Mouse (Mus musculus): ENCODE measurements around the gene Ust.

Ust gene

GRCm38 (mm10) chr10:8428787-8429778 lies 89.5 kb downstream of the Ust start:
- DNase-seq (ENCODE audit: extremely low read depth, low read depth), result no peak

DNA sequence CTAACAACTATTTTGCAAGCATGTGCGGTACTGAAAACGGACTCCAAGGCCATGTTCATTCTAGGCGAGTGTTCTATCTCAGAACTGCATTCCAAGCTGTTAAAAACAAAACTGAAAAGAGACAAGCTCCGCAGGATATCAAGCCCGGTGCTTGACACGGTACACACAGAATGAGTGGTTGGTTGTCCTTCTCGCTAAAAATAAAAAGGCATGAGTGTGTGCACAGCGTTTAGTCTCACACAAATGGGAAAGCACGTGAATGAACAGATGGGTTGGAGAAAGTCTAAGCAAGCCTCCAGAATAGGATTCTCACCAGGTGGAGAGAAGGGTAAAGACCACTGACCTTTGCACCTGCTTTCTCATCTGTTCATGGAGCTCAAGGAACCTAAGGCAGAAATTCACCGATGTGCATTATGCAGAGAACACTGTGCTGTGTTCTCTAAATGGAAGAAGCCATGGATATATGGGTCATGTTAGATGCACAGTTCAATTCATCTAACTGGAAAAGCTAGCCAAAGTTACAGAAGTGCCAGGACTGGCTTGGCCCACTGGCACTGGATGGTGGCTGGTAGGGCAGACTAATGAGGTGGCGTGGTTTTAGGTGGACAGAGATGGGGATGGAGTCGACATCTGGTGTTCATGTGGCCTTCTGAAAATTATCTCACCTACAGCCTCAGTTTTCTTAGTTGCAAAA lies 90.8 kb downstream of the Ust start:
- no peak for DNase-seq (ENCODE audit: extremely low read depth, low read depth)

DNA sequence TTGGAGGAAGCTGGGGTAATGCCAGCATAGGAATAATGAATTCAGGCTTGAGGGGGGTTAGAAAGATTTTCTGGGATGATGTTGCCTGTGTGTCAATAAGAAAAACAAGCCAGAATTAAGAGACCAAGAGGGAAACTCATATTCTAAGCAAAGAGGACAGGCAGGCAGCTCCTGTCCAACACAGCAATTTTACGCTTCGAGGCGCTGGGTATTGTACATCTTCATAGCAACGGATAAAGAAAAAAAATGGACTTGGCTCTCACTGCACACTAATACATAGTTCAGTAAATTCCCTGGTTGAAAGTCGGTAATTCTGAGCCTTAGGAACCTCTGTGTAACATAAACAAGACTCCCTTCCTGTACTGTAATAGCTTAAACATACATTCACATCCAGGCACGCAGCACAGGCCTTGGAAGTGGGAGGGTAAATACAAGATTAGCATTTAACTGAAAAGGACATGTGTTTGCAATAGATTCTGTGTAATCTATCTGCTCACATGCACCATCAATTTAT lies 99.1 kb downstream of the Ust start:
- no peak for DNase-seq (ENCODE audit: extremely low read depth, low read depth)

DNA sequence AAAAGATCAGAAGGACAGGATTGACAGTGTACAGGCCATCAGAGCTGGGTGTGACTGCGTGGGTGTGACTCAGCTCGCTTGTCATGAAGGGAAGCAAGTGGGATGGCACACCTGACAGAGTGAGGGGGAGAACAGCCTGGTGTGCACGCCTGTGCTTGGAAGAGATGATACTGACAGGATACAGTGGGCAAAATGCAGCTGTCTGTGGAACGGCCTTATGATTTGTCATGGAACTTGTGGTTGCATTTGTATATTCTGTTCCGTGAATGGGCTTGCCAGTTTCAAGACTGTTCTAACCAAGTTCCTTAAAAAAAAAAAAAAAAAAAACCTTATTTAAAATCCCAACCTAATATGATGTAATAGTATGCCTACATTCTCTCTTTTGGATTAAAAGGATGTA lies 103.2 kb downstream of the Ust start:
- DNase-seq (ENCODE audit: extremely low read depth, low read depth), result no peak

GRCm38 (mm10) chr10:8415036-8415435 lies 103.6 kb downstream of the Ust start:
- no peak for DNase-seq (ENCODE audit: extremely low read depth, low read depth)

DNA sequence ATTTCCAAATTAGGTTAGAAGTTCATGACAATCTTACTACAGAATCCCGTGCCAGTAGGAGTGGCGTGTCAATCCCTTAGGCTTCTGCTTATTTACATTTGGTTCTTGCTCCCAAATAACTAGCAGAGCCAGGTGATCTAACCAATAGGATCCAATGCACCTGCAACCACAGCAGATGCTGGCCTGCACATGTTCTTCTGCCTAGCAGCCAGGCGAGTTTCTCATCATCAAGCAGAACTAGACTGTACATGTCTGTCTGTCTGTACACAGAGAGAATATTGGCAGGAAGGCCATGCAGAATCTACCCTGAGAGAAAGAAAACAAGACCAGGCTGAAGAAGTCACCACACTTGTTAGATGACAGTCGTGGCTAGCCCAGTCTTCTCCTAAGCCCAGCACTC lies 113.5 kb downstream of the Ust start:
- DNase-seq (ENCODE audit: extremely low read depth, low read depth), result no peak

DNA sequence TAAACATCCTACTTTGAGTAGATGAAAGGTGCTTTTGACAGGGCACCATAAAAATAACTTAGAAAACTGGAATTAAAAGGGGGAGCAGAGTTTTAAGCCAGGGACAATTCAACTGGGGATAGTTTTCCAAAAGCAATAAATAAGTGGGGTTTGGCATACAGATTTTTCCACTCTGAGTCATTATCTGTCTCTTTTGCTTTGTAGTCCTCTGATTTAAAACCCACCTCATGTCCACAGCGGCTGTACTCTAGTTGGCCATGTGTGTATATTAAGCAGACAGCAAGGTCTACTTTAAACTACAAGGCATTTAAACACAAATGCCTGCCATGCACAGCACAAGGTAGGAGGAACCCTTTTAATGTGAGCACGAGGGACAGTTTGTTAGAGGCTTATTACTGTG lies 126.4 kb downstream of the Ust start:
- no peak for DNase-seq (ENCODE audit: extremely low read depth, low read depth)

- DNase-seq (ENCODE audit: extremely low read depth, low read depth), result no peak
Observed at GRCm38 (mm10) chr10:8391264-8391748, 127.3 kb downstream of the Ust start.

DNA sequence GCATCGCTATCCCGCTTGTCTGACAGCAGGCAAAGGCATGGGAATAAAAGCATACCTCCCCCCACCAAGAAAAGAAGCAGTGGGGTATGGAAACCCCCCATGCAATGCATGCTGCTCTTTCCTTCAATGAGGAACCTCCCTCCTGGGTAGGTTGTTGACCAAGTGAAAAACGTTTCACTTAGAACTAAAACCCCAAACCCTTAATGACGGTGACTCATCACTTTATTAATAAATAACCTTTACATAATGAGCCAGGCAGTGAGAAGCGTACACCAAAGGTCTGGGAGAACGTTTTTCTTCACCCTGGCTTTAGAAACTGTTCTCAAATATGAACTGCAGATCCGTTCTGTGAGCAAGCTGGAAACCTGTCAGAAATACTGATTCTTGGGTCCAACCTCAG lies 130.4 kb downstream of the Ust start:
- DNase-seq (ENCODE audit: extremely low read depth, low read depth), result no peak

DNA sequence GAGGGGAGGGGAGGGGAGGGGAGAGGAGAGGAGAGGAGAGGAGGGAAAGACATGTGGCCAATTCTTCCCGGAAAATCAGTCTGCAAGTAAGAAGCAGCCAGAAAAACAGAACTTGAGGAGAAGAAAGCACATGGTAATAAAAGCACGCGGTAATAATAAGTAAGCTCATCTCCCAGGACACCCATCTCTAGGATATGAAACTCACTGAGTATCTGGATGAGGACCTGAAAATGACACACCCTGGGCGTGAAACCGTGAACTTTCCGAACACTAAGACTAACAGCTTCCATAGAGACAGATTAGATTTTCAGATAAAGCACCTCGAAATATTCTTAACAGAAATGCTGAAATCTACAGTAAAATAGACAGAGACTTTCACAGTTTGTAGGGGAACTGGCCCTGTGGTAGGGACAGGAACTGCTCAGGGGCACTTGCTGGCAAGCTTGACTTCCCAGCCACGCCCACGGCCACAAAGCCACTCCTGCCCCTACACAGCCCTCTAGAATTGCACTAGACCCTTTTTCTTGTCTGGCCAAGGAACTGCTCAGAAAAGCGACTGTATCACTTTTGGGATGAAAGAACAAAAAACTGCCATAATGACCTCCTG lies 148.6 kb downstream of the Ust start:
- no peak for DNase-seq (ENCODE audit: extremely low read depth, low read depth)

DNA sequence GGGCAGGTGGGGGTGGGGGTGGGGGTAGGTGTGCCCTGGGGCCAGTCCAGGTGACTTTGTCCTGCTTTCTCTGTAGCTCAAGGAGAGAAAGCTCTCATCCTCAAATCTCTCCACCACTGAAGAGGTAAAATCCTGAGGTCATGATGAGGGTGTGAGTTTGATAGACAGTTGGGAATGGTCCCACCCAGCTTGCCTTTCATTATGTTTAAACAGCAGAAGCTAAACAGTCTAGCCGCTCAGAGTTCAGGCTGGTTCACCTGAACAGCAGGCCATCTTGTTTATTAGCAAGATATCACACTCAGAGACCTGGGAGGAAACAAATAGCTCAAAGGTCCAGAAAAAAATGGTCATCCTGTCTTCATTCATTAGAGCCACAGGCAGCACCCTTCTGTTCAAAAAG lies 152.8 kb downstream of the Ust start:
- no peak for DNase-seq (ENCODE audit: extremely low read depth, low read depth)

- no peak for DNase-seq (ENCODE audit: extremely low read depth, low read depth)
Observed at GRCm38 (mm10) chr10:8364182-8364581, 154.4 kb downstream of the Ust start.

- DNase-seq (ENCODE audit: extremely low read depth, low read depth), result no peak
Observed at GRCm38 (mm10) chr10:8363281-8363680, 155.3 kb downstream of the Ust start.

DNA sequence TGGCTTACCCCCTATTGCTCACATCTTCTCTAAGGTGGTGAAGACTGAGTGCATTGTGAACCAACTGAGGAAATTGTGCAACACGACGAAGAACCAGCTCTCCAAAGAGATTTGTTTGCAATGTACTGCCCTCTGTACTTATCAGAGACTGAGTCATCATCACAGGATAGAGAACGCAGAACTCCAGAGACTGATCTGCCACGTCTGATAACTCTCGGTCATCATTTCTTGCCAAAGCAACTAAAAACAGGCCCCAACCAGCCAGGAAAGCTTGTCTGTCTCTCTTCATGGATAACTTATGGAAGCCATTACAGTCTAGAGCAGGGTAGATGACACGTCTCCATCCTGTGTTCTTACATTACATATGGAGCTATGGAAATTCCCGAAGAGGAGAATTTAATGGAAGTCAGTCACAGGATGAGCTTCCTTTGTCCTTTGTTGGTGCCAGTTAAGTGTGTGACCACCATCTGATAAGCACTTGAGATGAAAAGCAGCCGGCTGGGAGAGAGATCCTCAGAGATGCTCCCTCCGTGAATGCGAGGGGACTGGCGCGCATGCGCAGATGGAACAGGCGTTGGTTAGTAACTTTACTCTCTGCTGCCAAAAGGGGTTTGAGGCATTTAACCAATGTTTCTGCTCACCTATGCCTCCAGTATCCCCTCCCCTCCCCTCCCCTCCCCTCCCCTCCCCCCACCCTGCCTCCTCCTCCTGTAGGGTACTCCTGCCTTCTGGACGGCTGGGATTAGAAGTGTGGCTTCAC lies 160.2 kb downstream of the Ust start:
- DNase-seq (ENCODE audit: extremely low read depth, low read depth), result no peak

DNA sequence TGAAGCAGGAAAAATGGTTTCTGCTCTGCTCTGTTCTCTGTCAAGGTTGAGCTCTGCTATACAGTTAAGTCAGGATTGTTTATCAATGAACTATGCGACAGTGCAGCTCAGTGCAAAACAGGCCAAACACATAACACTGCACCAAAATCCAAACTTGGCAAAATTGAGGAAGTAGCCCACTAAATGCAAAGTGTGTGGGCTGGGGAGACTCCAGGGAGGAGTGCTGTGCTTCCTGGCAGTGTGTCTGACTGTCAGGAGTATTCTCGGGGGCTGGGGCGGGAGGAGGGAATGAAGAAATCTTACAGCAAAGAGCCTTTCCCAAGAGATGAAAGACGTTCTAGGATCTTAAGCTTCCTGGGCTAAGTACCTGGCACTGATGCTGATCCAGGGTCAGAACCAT lies 165.1 kb downstream of the Ust start:
- DNase-seq (ENCODE audit: extremely low read depth, low read depth), result no peak

- DNase-seq (ENCODE audit: extremely low read depth, low read depth), result no peak
Observed at GRCm38 (mm10) chr10:8350626-8351025, 168.0 kb downstream of the Ust start.

GRCm38 (mm10) chr10:8347497-8347896 lies 171.1 kb downstream of the Ust start:
- DNase-seq (ENCODE audit: extremely low read depth, low read depth), result no peak

DNA sequence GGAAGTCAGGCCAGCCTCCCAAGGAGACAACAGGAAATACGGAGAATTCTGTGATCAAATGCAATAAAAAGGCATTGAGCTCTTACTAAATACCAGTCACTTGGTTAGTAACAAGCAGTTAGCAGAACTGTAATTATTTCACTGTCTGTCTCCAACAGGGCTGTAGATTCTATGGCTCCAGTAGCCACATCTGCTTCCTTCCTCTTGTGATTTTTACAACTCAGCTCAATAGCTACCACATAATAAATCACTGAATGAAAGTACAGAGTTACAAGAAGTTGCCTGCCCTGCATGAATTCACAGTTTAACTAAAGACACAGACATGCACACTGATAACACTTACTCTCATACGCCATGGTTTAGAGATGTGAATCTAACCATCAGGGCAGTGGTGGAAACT lies 176.1 kb downstream of the Ust start:
- no peak for DNase-seq (ENCODE audit: extremely low read depth, low read depth)

- DNase-seq (ENCODE audit: extremely low read depth, low read depth), result no peak
Observed at GRCm38 (mm10) chr10:8339645-8340428, 178.8 kb downstream of the Ust start.

DNA sequence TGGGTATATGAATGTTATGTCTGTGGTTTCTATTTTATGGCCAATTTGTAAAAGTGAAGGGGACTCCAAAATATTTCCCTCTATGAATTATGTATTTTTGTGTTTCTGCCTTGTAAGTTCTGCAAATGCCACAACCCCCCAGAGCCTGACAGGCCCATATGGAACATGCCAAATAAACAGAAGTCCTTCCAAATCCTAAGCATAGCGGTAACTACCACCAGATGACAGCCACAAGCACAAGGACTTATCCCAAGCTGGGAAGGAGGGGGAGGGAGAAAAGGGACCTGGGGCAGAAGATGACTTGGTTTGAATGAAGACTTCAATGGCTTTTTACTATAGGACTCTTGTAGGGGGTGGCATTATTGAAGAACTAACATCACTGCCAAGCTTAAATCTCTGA lies 182.0 kb downstream of the Ust start:
- no peak for DNase-seq (ENCODE audit: extremely low read depth, low read depth)

Measured in MEL-GATA-1-ER (cell line).